Mouse (Mus musculus) E14TG2a.4 (cell line): ENCODE measurements around the gene Tmem165.

ENCODE experiments used
- H3K27me3 ChIP-seq: 2 replicates; pipeline ENCODE4 v1.6.1; 2014; ENCODE audit warnings: low read length, control low read depth; ENCODE audit not compliant: insufficient read depth
- H3K36me3 ChIP-seq: 2 replicates; pipeline ENCODE4 v1.6.1; 2014; ENCODE audit warnings: low read length, control low read depth; ENCODE audit not compliant: insufficient read depth
- H3K4me1 ChIP-seq: replicated peaks from 2 replicates; pipeline ENCODE4 v1.6.1; 2014; ENCODE audit warnings: low read depth, low read length, control low read depth
- H3K4me3 ChIP-seq: replicated peaks from 2 replicates; pipeline ENCODE4 v1.5.1; 2014; ENCODE audit warnings: mild to moderate bottlenecking, low read length
- H3K9me3 ChIP-seq: 2 replicates; pipeline ENCODE4 v1.6.1; 2014; ENCODE audit warnings: low read length, control low read depth
- CTCF ChIP-seq: conservative IDR thresholded peaks from 2 replicates; pipeline ENCODE4 v1.5.1; 2014; ENCODE audit warnings: low read length
- NANOG ChIP-seq: IDR thresholded peaks from 2 replicates; pipeline ENCODE4 v1.6.1; 2014; ENCODE audit warnings: borderline replicate concordance, low read length, mixed read lengths
- POU5F1 ChIP-seq: IDR thresholded peaks from 2 replicates; pipeline ENCODE4 v1.6.1; 2014; ENCODE audit warnings: low read length, borderline replicate concordance

Tmem165 gene

GRCm38 (mm10) chr5:76183750-76184261, at the start of gene Tmem165:
Tmem165 (plus strand) TSS chr5:76183880.
- TF ChIP-seq POU5F1 (no peak), CTCF (no peak)
- Histone ChIP-seq H3K4me1 (peaks cover 50% of the 10 kb centered on the region), H3K4me3 (peak within 1 kb of the TSS; percentile 89), H3K27me3 (no peaks in the 10 kb centered on the region; the same call in 1 of the 2 replicates), H3K36me3 (peaks cover 26% of the 10 kb centered on the region), H3K9me3 (no peaks in the 10 kb centered on the region)

GRCm38 (mm10) chr5:76135644-76136043, 48.0 kb upstream of the Tmem165 start:
- H3K27me3 ChIP-seq: no peaks in the 10 kb centered on the region
- H3K36me3 ChIP-seq: no peaks in the 10 kb centered on the region
- peaks cover 14% of the 10 kb centered on the region for H3K9me3 ChIP-seq
- no peak overlapping the region for H3K4me3 ChIP-seq
- peaks cover 35% of the 10 kb centered on the region for H3K4me1 ChIP-seq
- no peak for TF ChIP-seq NANOG

- Histone ChIP-seq H3K4me1 (peaks cover 33% of the 10 kb centered on the region), H3K36me3 (no peaks in the 10 kb centered on the region), H3K27me3 (no peaks in the 10 kb centered on the region), H3K4me3 (no peak overlapping the region), H3K9me3 (peaks cover 14% of the 10 kb centered on the region)
- TF ChIP-seq POU5F1 (no peak), CTCF (no peak), NANOG (no peak)
Observed at GRCm38 (mm10) chr5:76136271-76136670, 47.4 kb upstream of the Tmem165 start.

- Histone ChIP-seq H3K4me3 (no peak overlapping the region), H3K9me3 (peaks cover 14% of the 10 kb centered on the region), H3K4me1 (peaks cover 46% of the 10 kb centered on the region), H3K36me3 (no peaks in the 10 kb centered on the region), H3K27me3 (no peaks in the 10 kb centered on the region)
- no peak for TF ChIP-seq CTCF
- TF ChIP-seq NANOG: no peak
- TF ChIP-seq POU5F1: no peak
Observed at GRCm38 (mm10) chr5:76137586-76137985, 46.1 kb upstream of the Tmem165 start.

- Histone ChIP-seq H3K27me3 (no peaks in the 10 kb centered on the region), H3K4me3 (no peak overlapping the region)
- TF ChIP-seq POU5F1 (no peak), NANOG (no peak), CTCF (no peak)
Observed at GRCm38 (mm10) chr5:76138071-76138470, 45.6 kb upstream of the Tmem165 start.

GRCm38 (mm10) chr5:76138512-76138911, 45.2 kb upstream of the Tmem165 start:
- Histone ChIP-seq H3K9me3 (peaks cover 14% of the 10 kb centered on the region), H3K27me3 (no peaks in the 10 kb centered on the region), H3K36me3 (no peaks in the 10 kb centered on the region), H3K4me1 (peaks cover 48% of the 10 kb centered on the region), H3K4me3 (no peak overlapping the region)
- TF ChIP-seq POU5F1: no peak
- no peak for TF ChIP-seq NANOG
- no peak for TF ChIP-seq CTCF

More at GRCm38 (mm10) chr5:76138071-76138470, 45.6 kb upstream of the Tmem165 start:
- H3K9me3 ChIP-seq: peaks cover 14% of the 10 kb centered on the region
- H3K36me3 ChIP-seq: no peaks in the 10 kb centered on the region
- peaks cover 48% of the 10 kb centered on the region for H3K4me1 ChIP-seq

GRCm38 (mm10) chr5:76139171-76139671, 44.5 kb upstream of the Tmem165 start:
- Histone ChIP-seq H3K27me3 (no peaks in the 10 kb centered on the region), H3K4me3 (peak overlapping the region; percentile 87), H3K4me1 (peaks cover 48% of the 10 kb centered on the region), H3K36me3 (no peaks in the 10 kb centered on the region), H3K9me3 (peaks cover 14% of the 10 kb centered on the region)
- TF ChIP-seq NANOG: no peak
- no peak for TF ChIP-seq CTCF
- TF ChIP-seq POU5F1: no peak

GRCm38 (mm10) chr5:76139808-76140729, 43.6 kb upstream of the Tmem165 start, which contains the start of gene Srd5a3:
Srd5a3 (plus strand) TSS chr5:76140271.
- H3K9me3 ChIP-seq: peaks cover 14% of the 10 kb centered on the region
- H3K4me1 ChIP-seq: peaks cover 45% of the 10 kb centered on the region
- peak within 1 kb of the TSS; percentile 87 for H3K4me3 ChIP-seq
- TF ChIP-seq CTCF (no peak), NANOG (no peak), POU5F1 (no peak)
- H3K36me3 ChIP-seq: no peaks in the 10 kb centered on the region
- no peaks in the 10 kb centered on the region for H3K27me3 ChIP-seq

GRCm38 (mm10) chr5:76140730-76141066, 43.0 kb upstream of the Tmem165 start:
- Histone ChIP-seq H3K9me3 (peaks cover 14% of the 10 kb centered on the region), H3K4me1 (peaks cover 48% of the 10 kb centered on the region), H3K36me3 (no peaks in the 10 kb centered on the region), H3K27me3 (no peaks in the 10 kb centered on the region), H3K4me3 (peak overlapping the region; percentile 87)
- TF ChIP-seq NANOG (no peak), CTCF (no peak), POU5F1 (no peak)
